Mouse (Mus musculus): Measurements from ENCODE around the gene Gpr173. TPM values are rescaled to one million over a fixed set of nuclear protein-coding genes. Genes with fewer than 3 reads are reported as not detected.
"Not testable (repeated sequence)": the region's sequence is repeated elsewhere in the genome, so short reads cannot be mapped to it uniquely, and the experiment has no call there.

Gpr173 gene
- total and polyA plus RNA-seq, 2 experiments from 2014 or later = 7.1 to 27.9 TPM

DNA sequence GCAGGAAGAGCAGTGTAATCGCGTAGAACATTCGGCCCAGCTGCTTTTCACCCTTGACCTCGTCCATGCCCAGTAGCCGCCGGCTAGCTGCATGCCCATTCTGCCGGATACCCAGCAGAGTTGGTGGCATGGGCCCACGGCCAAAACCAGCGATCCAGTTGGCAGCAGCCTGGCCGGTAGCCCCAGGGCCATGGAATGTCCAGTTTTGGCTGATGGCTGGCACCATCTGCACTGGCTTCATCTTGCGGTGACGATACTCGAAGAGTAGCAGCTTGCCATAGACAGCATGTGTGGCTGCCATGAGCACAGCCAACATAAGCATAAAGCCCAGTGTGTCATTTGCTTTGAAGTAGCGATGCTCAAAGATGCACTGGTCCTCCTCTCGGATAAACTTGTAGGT is 21.9 kb downstream of the Gpr173 start:
- no peak for DNase-seq
- TF ChIP-seq CTCF (IDR thresholded peaks at IDR 0.05; ENCODE audit: low read depth) = no peak
- H3K27me3 ChIP-seq (ENCODE audit: insufficient read depth, low read length) = no peaks in the 10 kb centered on the region
- 89% methylated on average over 15 of the region's 15 CpGs for WGBS
- no peaks in the 10 kb centered on the region for H3K4me1 ChIP-seq (ENCODE audit: insufficient read depth)
- no peak overlapping the region for H3K27ac ChIP-seq (ENCODE audit: low read depth, low read length)
- no peaks in the 10 kb centered on the region; the same call in 1 of the 2 replicates for H3K36me3 ChIP-seq (ENCODE audit: insufficient read depth)
- H3K4me2 ChIP-seq (ENCODE audit: low read depth) = no peak overlapping the region
- no peak overlapping the region for H3K4me3 ChIP-seq (ENCODE audit: low read depth, low read length)
- H3K9ac ChIP-seq = no peak overlapping the region
- no peaks in the 10 kb centered on the region for H3K9me3 ChIP-seq (ENCODE audit: low read length)
- no peak for ATAC-seq

DNA sequence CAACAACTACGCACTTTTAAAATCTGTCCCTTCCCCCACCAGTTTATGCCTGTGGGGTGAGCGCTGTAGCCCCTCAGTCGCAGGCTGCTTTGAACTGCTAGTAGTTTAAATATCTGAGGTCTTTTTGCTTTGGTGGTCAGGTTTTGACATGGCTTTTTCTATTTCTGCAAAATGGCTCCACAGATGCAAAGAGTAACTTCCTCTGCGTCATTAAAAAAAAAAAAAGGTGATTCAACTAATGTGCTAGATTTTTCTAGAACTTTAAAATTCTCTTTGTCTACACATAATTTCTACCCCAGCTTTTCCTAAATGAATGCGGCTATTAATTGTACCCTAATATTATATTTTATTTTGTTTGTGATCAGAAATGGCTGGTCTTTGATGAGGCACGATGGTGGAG is 25.6 kb downstream of the Gpr173 start:
- Histone ChIP-seq H3K4me3 (ENCODE audit: low read depth, low read length) (peak overlapping the region; percentile 33), H3K27ac (ENCODE audit: low read depth, low read length) (peak overlapping the region; percentile 76), H3K4me1 (ENCODE audit: insufficient read depth) (no peaks in the 10 kb centered on the region), H3K9ac (peak overlapping the region; percentile 22; the same call in 1 of the 2 replicates), H3K36me3 (ENCODE audit: insufficient read depth) (no peaks in the 10 kb centered on the region; the same call in 1 of the 2 replicates), H3K4me2 (ENCODE audit: low read depth) (peak overlapping the region; percentile 40), H3K27me3 (ENCODE audit: insufficient read depth, low read length) (no peaks in the 10 kb centered on the region), H3K9me3 (ENCODE audit: low read length) (no peaks in the 10 kb centered on the region)
- 34% methylated on average over 6 of the region's 6 CpGs for whole genome bisulfite sequencing
- TF ChIP-seq CTCF (IDR thresholded peaks at IDR 0.05; ENCODE audit: low read depth) = no peak
- no peak for ATAC-seq
- DNase-seq = no peak

DNA sequence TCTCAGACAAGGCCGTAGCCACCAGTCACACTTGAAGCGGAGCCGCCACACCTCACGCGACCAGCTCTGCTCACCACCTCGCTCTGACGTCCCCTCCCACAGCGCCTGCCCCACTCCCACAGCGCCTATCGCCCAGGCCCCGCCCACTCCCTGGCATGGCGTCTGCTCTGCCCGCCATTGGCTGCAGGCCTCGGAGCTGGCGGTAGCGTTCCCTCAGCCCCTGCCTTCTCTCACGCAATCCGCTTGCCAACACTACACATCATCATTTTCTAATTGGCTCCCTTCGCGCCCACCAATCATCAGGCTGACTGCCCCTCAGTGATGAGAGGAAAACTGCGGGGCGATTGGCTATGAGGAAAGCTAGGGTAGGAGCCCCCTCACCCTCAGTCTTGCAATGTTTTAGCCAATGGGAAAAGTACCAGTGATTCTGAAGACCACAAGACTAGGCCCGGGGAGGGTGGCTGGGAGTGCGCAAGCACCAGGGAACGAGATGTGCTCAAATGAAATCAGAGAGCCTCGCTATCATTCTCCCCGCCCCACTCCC is 26.1 kb downstream of the Gpr173 start, which contains the start of gene Tspyl2:
Tspyl2 (minus strand) TSS at position 68 of the 544 bp plus-strand sequence.
- Histone ChIP-seq H3K9me3 (ENCODE audit: low read length) (no peaks in the 10 kb centered on the region), H3K4me2 (ENCODE audit: low read depth) (peak within 1 kb of the TSS; percentile 55), H3K9ac (peak within 1 kb of the TSS; percentile 76), H3K4me1 (ENCODE audit: insufficient read depth) (no peaks in the 10 kb centered on the region), H3K36me3 (ENCODE audit: insufficient read depth) (no peaks in the 10 kb centered on the region; the same call in 1 of the 2 replicates), H3K4me3 (ENCODE audit: low read depth, low read length) (peak within 1 kb of the TSS; percentile 57), H3K27me3 (ENCODE audit: insufficient read depth, low read length) (no peaks in the 10 kb centered on the region), H3K27ac (ENCODE audit: low read depth, low read length) (peak within 1 kb of the TSS; percentile 91)
- DNase-seq = peak; percentile 96
- no peak for TF ChIP-seq CTCF (IDR thresholded peaks at IDR 0.05; ENCODE audit: low read depth)
- peak; percentile 96 for ATAC-seq
- 18% methylated on average over 21 of the region's 27 CpGs for WGBS

DNA sequence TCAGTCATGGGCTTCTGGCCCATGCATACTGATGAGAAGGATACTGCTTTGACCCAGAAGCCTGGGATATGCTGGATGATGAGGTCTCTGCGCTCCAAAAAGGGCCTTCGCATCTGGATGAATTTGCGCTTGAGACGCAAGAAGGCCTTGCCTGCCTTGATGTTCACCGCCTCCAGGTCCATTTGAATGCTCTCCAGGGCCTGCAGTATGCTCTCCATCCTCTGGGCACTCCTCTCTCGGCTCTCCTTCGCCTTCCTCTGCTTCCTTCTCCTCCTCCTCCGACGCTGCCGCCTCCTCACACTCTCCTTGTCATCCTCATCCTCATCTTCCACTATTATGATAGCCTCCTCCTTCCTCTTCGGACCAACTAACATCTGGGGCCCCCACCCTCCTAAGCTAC is 27.0 kb downstream of the Gpr173 start:
- H3K4me2 ChIP-seq (ENCODE audit: low read depth) = peak overlapping the region; percentile 55
- no peaks in the 10 kb centered on the region for H3K27me3 ChIP-seq (ENCODE audit: insufficient read depth, low read length)
- no peaks in the 10 kb centered on the region for H3K36me3 ChIP-seq (ENCODE audit: insufficient read depth)
- ATAC-seq = no peak
- H3K27ac ChIP-seq (ENCODE audit: low read depth, low read length) = peak overlapping the region; percentile 91
- H3K9ac ChIP-seq = peak overlapping the region; percentile 76
- H3K9me3 ChIP-seq (ENCODE audit: low read length) = no peaks in the 10 kb centered on the region
- TF ChIP-seq CTCF (IDR thresholded peaks at IDR 0.05; ENCODE audit: low read depth) = no peak
- no peak for DNase-seq
- 32% methylated on average over 10 of the region's 11 CpGs for WGBS
- 0 out of 2 replicates have a peak, but pooled peaks cover 6% of the 10 kb centered on the region for H3K4me1 ChIP-seq (ENCODE audit: insufficient read depth)
- H3K4me3 ChIP-seq (ENCODE audit: low read depth, low read length) = peak overlapping the region; percentile 57

DNA sequence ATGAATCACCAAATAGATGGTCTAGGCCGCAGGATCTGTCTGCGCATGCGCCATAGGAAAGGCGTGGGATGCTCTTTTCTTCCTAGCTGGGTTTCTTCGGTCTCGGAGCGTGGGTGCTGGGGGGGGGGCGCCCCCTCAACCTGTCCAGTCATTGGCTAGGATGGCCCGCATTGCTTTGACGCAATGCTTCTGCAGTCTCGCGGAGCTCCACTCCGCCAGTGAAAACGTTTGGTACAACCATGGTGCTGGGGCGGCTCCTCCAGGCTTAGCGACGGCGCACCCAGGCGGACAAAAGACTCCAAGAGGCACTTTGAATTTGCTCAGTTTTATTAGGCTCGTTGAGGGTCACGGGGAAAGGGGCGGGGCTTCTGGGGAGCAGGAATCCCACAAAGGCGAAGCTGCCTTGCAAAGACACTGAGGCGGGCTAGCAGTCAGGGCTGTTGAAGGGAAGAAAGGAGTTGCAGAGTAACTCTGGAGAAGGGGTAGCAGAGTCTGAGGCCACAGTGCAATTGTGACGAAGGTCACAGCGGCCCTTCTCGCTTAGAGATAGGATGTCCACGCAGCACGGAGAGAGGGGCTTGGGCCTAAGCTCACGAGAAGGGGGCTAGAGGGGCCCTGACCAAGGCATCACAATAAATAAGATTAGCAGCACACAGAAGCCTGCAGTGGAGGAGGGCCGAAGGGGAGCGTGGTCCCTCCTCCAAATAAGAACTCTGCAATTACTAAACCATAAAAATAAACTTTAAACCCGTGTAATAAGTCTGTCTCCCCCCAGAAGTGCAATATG is 31.8 kb downstream of the Gpr173 start:
- no peaks in the 10 kb centered on the region for H3K9me3 ChIP-seq (ENCODE audit: low read length)
- H3K27ac ChIP-seq (ENCODE audit: low read depth, low read length) = peak overlapping the region; percentile 94
- WGBS = 19% methylated on average over 33 of the region's 33 CpGs

DNA sequence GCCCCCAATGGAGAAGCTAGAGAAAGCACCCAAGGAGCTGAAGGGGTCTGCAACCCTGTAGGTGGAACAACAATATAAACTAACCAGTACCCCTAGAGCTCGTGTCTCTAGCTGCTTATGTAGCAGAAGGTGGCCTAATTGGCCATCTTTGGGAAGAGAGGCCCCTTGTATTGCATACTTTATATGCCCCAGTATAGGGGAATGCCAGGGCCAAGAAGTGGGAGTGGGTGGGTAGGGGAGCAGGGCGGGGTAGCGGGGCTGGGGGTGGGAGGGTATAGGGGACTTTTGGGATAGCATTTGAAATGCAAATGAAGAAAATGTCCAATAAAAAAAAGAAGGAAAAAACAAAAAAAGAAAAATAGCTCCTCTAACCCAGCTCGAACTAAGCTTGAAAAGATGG is 32.4 kb downstream of the Gpr173 start:
- H3K9me3 ChIP-seq (ENCODE audit: low read length); H3K9ac ChIP-seq; H3K4me3 ChIP-seq (ENCODE audit: low read depth, low read length); H3K36me3 ChIP-seq (ENCODE audit: insufficient read depth); H3K4me1 ChIP-seq (ENCODE audit: insufficient read depth); H3K27me3 ChIP-seq (ENCODE audit: insufficient read depth, low read length); DNase-seq: not testable (repeated sequence)
- H3K4me2 ChIP-seq (ENCODE audit: low read depth) = 0 out of 2 replicates have a peak overlapping the region, but pooled peaks have one; percentile 44
- peak; percentile 25 for ATAC-seq
- peak overlapping the region; percentile 94 for H3K27ac ChIP-seq (ENCODE audit: low read depth, low read length)
- WGBS = 50% methylated on average over 4 of the region's 4 CpGs

More for the DNA sequence above, 31.8 kb downstream of the Gpr173 start:
- ATAC-seq (peak; percentile 99), DNase-seq (peak; percentile 94)
- peak overlapping the region; percentile 14; the same call in 1 of the 2 replicates for H3K4me3 ChIP-seq (ENCODE audit: low read depth, low read length)
- H3K36me3 ChIP-seq (ENCODE audit: insufficient read depth) = no peaks in the 10 kb centered on the region
- H3K9ac ChIP-seq = peak overlapping the region; percentile 55
- 0 out of 2 replicates have a peak, but pooled peaks cover 6% of the 10 kb centered on the region for H3K4me1 ChIP-seq (ENCODE audit: insufficient read depth)
- H3K4me2 ChIP-seq (ENCODE audit: low read depth) = peak overlapping the region; percentile 44
- no peaks in the 10 kb centered on the region; the same call in 1 of the 2 replicates for H3K27me3 ChIP-seq (ENCODE audit: insufficient read depth, low read length)
- peak; percentile 18; the same call in 1 of the 2 replicates for TF ChIP-seq CTCF (IDR thresholded peaks at IDR 0.05; ENCODE audit: low read depth)

DNA sequence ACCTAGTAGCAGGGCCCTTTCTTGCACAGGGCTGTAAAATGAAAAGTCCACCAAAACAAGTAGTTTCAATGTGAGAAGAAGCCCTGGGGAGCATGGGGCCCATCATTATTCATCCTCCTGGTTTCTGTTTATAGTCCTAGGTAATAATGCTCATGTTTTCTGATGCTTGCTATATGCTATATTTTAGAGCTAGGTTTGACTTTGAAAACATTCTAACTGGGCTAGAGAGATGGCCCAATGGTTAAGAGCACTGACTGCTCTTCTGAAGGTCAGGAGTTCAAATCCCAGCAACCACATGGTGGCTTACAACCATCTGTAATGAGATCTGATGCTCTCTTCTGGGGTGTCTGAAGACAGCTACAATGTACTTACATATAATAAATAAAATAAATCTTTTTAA is 39.1 kb downstream of the Gpr173 start:
- not testable (repeated sequence) for H3K27me3 ChIP-seq (ENCODE audit: insufficient read depth, low read length); DNase-seq; H3K4me2 ChIP-seq (ENCODE audit: low read depth); H3K4me3 ChIP-seq (ENCODE audit: low read depth, low read length); H3K9ac ChIP-seq; H3K36me3 ChIP-seq (ENCODE audit: insufficient read depth); ATAC-seq; H3K27ac ChIP-seq (ENCODE audit: low read depth, low read length); H3K9me3 ChIP-seq (ENCODE audit: low read length); H3K4me1 ChIP-seq (ENCODE audit: insufficient read depth)
